Mouse (Mus musculus) ES-Bruce4 (cell line): Measurements from ENCODE around the gene Prdx2. TPM values are rescaled to one million over a fixed set of nuclear protein-coding genes. Genes with fewer than 3 reads are reported as not detected.

ENCODE experiments used
- H3K27ac ChIP-seq: 2 replicates; pipeline ENCODE4 v1.5.1; 2012; ENCODE audit warnings: low read length, inconsistent platforms; ENCODE audit not compliant: insufficient read depth
- H3K27me3 ChIP-seq: 2 replicates; pipeline ENCODE4 v1.6.1; 2012; ENCODE audit warnings: mild to moderate bottlenecking, low read length, inconsistent platforms; ENCODE audit not compliant: control insufficient read depth, poor library complexity, insufficient read depth, severe bottlenecking
- H3K36me3 ChIP-seq: 2 replicates; pipeline ENCODE4 v1.6.1; 2012; ENCODE audit warnings: inconsistent platforms, mild to moderate bottlenecking, low read length, moderate library complexity; ENCODE audit not compliant: control insufficient read depth, poor library complexity, insufficient read depth, severe bottlenecking
- H3K4me1 ChIP-seq: one replicate; pipeline ENCODE4 v1.8.1; 2011; ENCODE audit warnings: low read length; ENCODE audit not compliant: control insufficient read depth, insufficient read depth
- H3K4me3 ChIP-seq: 2 replicates; pipeline ENCODE4 v1.5.1; 2011; ENCODE audit warnings: low read depth, mild to moderate bottlenecking, low read length
- H3K9ac ChIP-seq: 2 replicates; pipeline ENCODE4 v1.6.1; 2012; ENCODE audit warnings: low read depth, mild to moderate bottlenecking, inconsistent platforms; ENCODE audit not compliant: poor library complexity, severe bottlenecking
- H3K9me3 ChIP-seq: replicated peaks from 2 replicates; pipeline ENCODE4 v1.6.1; 2012; ENCODE audit warnings: mild to moderate bottlenecking, low read length, inconsistent platforms; ENCODE audit not compliant: control insufficient read depth, poor library complexity, insufficient read depth, severe bottlenecking
- CTCF ChIP-seq: IDR thresholded peaks from one replicate; pipeline ENCODE4 v1.8.1; 2011; ENCODE audit warnings: low read depth, low read length
- EP300 ChIP-seq: IDR thresholded peaks from 2 replicates; pipeline ENCODE4 v1.6.1; 2011; ENCODE audit warnings: low read depth, low read length; ENCODE audit not compliant: insufficient read depth
- POLR2A ChIP-seq: IDR thresholded peaks from one replicate; pipeline ENCODE4 v1.8.1; 2011; ENCODE audit warnings: low read length; ENCODE audit not compliant: insufficient read depth
- polyA plus RNA-seq: library from polyadenylated mRNA; stranded (reverse); fragments of >200 nt; gene quantifications from 2 replicates; pipeline ENCODE4 v1.2.4, GENCODE M21; 2011; ENCODE audit warnings: low read depth; ENCODE audit not compliant: missing spikeins, insufficient read depth, insufficient read length

Prdx2 gene
- polyA plus RNA-seq, 1 experiment = 237 TPM

DNA sequence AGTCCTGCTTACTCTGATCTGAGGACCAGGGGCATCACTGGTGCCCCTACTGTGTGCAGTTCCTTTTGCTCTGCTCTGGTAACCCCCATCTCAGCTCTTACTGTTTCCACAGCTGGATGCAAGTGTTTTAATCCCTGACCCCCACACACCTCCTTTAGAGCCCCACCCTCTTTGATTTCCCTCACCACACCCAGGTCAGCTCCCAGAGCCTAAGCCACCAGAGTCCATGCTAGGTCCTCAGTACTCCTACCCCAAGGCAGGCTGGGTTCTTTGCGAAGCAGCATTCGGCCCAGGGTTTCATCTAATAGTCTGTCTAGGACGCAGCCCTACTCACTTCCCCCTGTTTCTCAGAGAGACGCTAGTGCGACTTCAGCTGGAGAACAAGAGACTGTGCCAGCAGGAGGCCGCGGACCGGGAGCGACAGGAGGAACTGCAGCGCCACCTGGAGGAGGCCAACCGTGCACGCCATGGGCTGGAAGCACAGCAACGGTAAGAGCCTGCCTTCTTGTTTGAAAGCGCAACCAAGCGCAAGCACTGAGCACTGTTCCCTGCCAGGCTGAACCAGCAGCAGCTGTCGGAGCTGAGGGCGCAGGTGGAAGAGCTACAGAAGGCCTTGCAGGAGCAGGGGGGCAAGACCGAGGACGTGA, 28.4 kb downstream of the Prdx2 start:
- TF ChIP-seq POLR2A = no peak
- peak; percentile 99 for TF ChIP-seq CTCF
- peak; percentile 71; the same call in 1 of the 2 replicates for TF ChIP-seq EP300
- peaks cover 29% of the 10 kb centered on the region for H3K36me3 ChIP-seq
- 0 out of 2 replicates have a peak overlapping the region, but pooled peaks have one; percentile 2 for H3K9ac ChIP-seq
- no peaks in the 10 kb centered on the region for H3K27me3 ChIP-seq
- no peaks in the 10 kb centered on the region for H3K9me3 ChIP-seq
- H3K27ac ChIP-seq = peak overlapping the region; percentile 7
- H3K4me1 ChIP-seq = peaks cover 6% of the 10 kb centered on the region
- no peak overlapping the region for H3K4me3 ChIP-seq

DNA sequence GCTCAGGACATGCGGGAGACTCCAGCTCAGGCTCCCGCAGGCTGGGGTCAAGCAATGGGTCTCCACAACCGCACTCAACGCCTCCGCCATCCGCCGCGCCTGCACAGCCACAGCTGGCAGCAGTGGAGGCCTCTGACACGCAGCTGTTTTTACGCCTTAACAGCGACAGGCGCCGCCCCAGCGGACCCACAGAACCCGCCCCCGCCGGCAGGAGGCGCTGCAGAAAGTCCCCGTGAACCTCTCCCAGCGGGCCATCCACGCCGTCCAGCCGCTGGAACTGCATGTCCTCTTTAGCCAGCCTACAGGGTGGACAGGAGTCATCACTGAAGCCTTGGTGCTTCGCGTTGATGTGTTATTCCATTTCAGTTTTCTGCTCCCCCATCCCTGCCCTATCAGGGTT, 38.3 kb downstream of the Prdx2 start:
- H3K27ac ChIP-seq = no peak overlapping the region
- peak overlapping the region; percentile 54 for H3K9ac ChIP-seq
- no peaks in the 10 kb centered on the region for H3K9me3 ChIP-seq
- peak overlapping the region; percentile 36 for H3K4me3 ChIP-seq
- H3K36me3 ChIP-seq = peaks cover 2% of the 10 kb centered on the region; the same call in 1 of the 2 replicates
- TF ChIP-seq POLR2A (no peak), CTCF (peak; percentile 70)
- peaks cover 2% of the 10 kb centered on the region; the same call in 1 of the 2 replicates for H3K27me3 ChIP-seq
- H3K4me1 ChIP-seq = peaks cover 2% of the 10 kb centered on the region

DNA sequence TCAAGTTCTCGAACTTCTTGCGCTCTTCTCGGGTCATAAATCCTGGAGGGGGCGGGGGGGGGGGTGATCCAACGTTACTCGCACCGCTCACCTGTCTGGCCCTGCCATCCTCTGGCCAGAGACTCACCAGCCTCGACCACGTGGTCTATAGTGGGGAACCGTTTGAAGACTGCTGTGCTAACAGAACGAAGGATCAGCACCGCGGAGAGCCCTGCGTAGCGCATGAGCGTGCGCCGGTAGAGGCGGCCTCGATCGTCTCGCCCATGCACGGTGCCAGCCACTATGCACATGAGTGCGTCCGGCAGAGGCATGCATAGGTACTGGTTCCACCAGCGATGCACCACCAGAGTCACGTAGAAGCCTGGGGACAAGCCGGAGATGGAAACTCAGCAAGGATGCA, 41.9 kb downstream of the Prdx2 start:
- Histone ChIP-seq H3K4me1 (peaks cover 2% of the 10 kb centered on the region), H3K27ac (no peak overlapping the region), H3K9ac (no peak overlapping the region), H3K9me3 (no peaks in the 10 kb centered on the region), H3K27me3 (peaks cover 2% of the 10 kb centered on the region; the same call in 1 of the 2 replicates), H3K4me3 (no peak overlapping the region), H3K36me3 (no peaks in the 10 kb centered on the region)
- TF ChIP-seq CTCF (no peak), POLR2A (no peak)

- H3K4me3 ChIP-seq = peak overlapping the region; percentile 57
- H3K4me1 ChIP-seq = peaks cover 2% of the 10 kb centered on the region
- TF ChIP-seq EP300 (no peak), CTCF (peak; percentile 85)
- no peaks in the 10 kb centered on the region for H3K9me3 ChIP-seq
- H3K27ac ChIP-seq = no peak overlapping the region
- peaks cover 2% of the 10 kb centered on the region; the same call in 1 of the 2 replicates for H3K27me3 ChIP-seq
- H3K36me3 ChIP-seq = peaks cover 8% of the 10 kb centered on the region
- peak overlapping the region; percentile 58 for H3K9ac ChIP-seq
Measured at GRCm38 (mm10) chr8:85013230-85013840, 43.9 kb downstream of the Prdx2 start.

DNA sequence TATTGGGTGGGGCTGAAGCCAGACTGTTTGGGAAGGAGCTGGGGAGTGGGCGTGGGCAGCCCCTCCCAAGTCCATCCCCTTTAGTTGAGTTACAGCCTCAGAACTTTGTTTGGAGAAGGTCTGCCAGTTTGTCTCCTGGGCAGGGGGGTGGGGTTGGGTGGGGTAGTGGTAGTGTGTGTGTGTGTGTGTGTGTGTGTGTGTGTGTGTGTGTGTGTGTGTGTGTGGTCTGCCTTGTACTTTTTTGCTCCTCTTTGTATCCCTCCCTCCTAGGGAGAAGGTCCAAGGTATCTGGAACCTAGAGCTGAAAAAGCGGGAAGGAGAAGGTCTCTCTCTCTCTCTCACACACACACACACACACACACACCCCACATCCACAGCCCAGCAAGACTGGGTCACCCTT, 45.0 kb downstream of the Prdx2 start, which contains the start of gene Best2:
Gene Best2, minus strand, starts transcription at position 101 of the 400 bp plus-strand sequence.
- Histone ChIP-seq H3K4me3 (peak within 1 kb of the TSS; percentile 57), H3K9ac (peak within 1 kb of the TSS; percentile 58), H3K9me3 (no peaks in the 10 kb centered on the region), H3K27me3 (peaks cover 2% of the 10 kb centered on the region; the same call in 1 of the 2 replicates), H3K36me3 (peaks cover 19% of the 10 kb centered on the region), H3K4me1 (peaks cover 1% of the 10 kb centered on the region), H3K27ac (no peak within 1 kb of the TSS)
- TF ChIP-seq CTCF = no peak
- no peak for TF ChIP-seq POLR2A
- TF ChIP-seq EP300 = no peak

DNA sequence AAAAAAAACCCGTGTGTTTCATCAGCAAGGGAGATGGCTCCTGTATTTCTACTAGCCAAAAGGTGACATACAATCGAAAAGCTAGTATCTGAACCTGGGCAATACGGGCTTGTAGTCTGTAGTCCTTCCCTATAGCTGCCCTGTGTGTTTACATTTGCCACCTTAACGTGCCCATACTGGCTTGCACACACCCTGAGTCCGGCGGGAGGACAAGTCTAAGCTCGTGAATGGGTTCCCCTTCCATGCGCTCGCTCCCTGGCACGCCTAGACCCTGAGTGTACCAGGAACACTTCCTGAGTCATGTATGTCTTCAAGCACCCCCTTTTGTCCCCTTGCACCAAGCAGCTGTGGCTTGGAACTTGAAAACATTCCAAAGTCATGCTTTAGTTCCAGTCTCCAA, 47.3 kb downstream of the Prdx2 start:
- Histone ChIP-seq H3K4me1 (no peaks in the 10 kb centered on the region), H3K27me3 (no peaks in the 10 kb centered on the region), H3K9ac (no peak overlapping the region), H3K36me3 (peaks cover 38% of the 10 kb centered on the region), H3K27ac (peak overlapping the region; percentile 41), H3K9me3 (no peaks in the 10 kb centered on the region), H3K4me3 (no peak overlapping the region)
- TF ChIP-seq POLR2A = no peak
- no peak for TF ChIP-seq CTCF
- TF ChIP-seq EP300 = no peak
